Mouse (Mus musculus): ENCODE results near the gene Tspan18.

DNA sequence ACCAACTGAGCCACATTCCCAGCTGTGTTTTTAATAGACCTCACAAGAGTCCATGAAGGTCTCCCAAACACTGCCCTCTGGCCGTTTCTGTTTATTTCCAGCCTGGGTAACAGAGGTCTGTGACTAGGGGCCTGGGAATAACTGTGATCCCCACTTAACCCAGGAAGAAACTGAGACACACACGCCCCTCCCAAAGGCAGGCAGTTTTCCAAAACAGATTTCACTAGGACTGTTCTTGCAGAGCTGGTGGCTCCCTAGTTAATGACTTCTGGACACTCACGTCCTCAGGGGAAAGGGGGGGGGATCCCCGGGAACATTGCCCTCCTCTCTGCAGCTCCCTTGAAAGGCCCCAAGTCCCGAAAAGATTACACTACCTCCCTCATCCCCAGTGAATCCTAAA, 159.0 kb downstream of the Tspan18 start:
- TF ChIP-seq CTCF (IDR thresholded peaks at IDR 0.05; ENCODE audit: low read depth) (no peak), EP300 (IDR thresholded peaks at IDR 0.05; ENCODE audit: low read depth) (no peak)

Data from liver, embryonic 14.5 days (tissue).